Mouse (Mus musculus): ENCODE results near the gene Arnt2. TPM values are rescaled to one million over a fixed set of nuclear protein-coding genes. Genes with fewer than 3 reads are reported as not detected.

Arnt2 gene
- polyA plus RNA-seq, 1 experiment from 2014 or later, result 4.4 TPM

GRCm38 (mm10) chr7:84341001-84341400 lies 69.0 kb downstream of the Arnt2 start:
- Histone ChIP-seq H3K4me3 (no peak overlapping the region), H3K27ac (ENCODE audit: poor library complexity, severe bottlenecking) (no peak overlapping the region), H3K4me1 (replicated peaks) (peaks cover 34% of the 10 kb centered on the region), H3K9me3 (replicated peaks) (no peaks in the 10 kb centered on the region), H3K36me3 (no peaks in the 10 kb centered on the region), H3K27me3 (replicated peaks) (no peaks in the 10 kb centered on the region), H3K9ac (no peak overlapping the region), H3K4me2 (no peak overlapping the region)
- ATAC-seq (ENCODE audit: insufficient number of reproducible peaks, low FRiP score), result no peak
- WGBS, result 71% methylated on average over 1 of the region's 1 CpGs

GRCm38 (mm10) chr7:84339186-84339585 lies 70.8 kb downstream of the Arnt2 start:
- no peak overlapping the region for H3K4me3 ChIP-seq
- 25% methylated on average over 1 of the region's 1 CpGs for WGBS
- no peak overlapping the region for H3K9ac ChIP-seq
- H3K4me1 ChIP-seq (replicated peaks), result peaks cover 40% of the 10 kb centered on the region
- no peaks in the 10 kb centered on the region for H3K9me3 ChIP-seq (replicated peaks)
- no peaks in the 10 kb centered on the region for H3K27me3 ChIP-seq (replicated peaks)
- peak overlapping the region; percentile 14 for H3K27ac ChIP-seq (ENCODE audit: poor library complexity, severe bottlenecking)
- no peaks in the 10 kb centered on the region for H3K36me3 ChIP-seq
- no peak for ATAC-seq (ENCODE audit: insufficient number of reproducible peaks, low FRiP score)
- no peak overlapping the region for H3K4me2 ChIP-seq

GRCm38 (mm10) chr7:84337768-84338167 lies 72.2 kb downstream of the Arnt2 start:
- 52% methylated on average over 4 of the region's 4 CpGs for WGBS
- no peaks in the 10 kb centered on the region for H3K9me3 ChIP-seq (replicated peaks)
- no peak for ATAC-seq (ENCODE audit: insufficient number of reproducible peaks, low FRiP score)
- H3K27ac ChIP-seq (ENCODE audit: poor library complexity, severe bottlenecking), result no peak overlapping the region
- H3K4me3 ChIP-seq, result no peak overlapping the region
- H3K36me3 ChIP-seq, result no peaks in the 10 kb centered on the region
- peaks cover 52% of the 10 kb centered on the region for H3K4me1 ChIP-seq (replicated peaks)
- no peak overlapping the region for H3K4me2 ChIP-seq
- no peaks in the 10 kb centered on the region for H3K27me3 ChIP-seq (replicated peaks)
- no peak overlapping the region for H3K9ac ChIP-seq

- WGBS, result 77% methylated on average over 4 of the region's 4 CpGs
- peaks cover 60% of the 10 kb centered on the region for H3K4me1 ChIP-seq (replicated peaks)
- H3K36me3 ChIP-seq, result no peaks in the 10 kb centered on the region
- no peaks in the 10 kb centered on the region for H3K9me3 ChIP-seq (replicated peaks)
- no peak overlapping the region for H3K4me2 ChIP-seq
- ATAC-seq (ENCODE audit: insufficient number of reproducible peaks, low FRiP score), result no peak
- no peaks in the 10 kb centered on the region for H3K27me3 ChIP-seq (replicated peaks)
- H3K27ac ChIP-seq (ENCODE audit: poor library complexity, severe bottlenecking), result peak overlapping the region; percentile 60
- no peak overlapping the region for H3K9ac ChIP-seq
- H3K4me3 ChIP-seq, result no peak overlapping the region
Observed at GRCm38 (mm10) chr7:84336907-84337306, 73.1 kb downstream of the Arnt2 start.

GRCm38 (mm10) chr7:84336580-84336886 lies 73.4 kb downstream of the Arnt2 start:
- ATAC-seq (ENCODE audit: insufficient number of reproducible peaks, low FRiP score), result 0 out of 2 replicates have a peak, but pooled peaks have one; percentile 47
- 11% methylated on average over 2 of the region's 2 CpGs for WGBS

GRCm38 (mm10) chr7:84335766-84336579 lies 74.0 kb downstream of the Arnt2 start:
- no peak for ATAC-seq (ENCODE audit: insufficient number of reproducible peaks, low FRiP score)
- Histone ChIP-seq H3K9ac (no peak overlapping the region), H3K27ac (ENCODE audit: poor library complexity, severe bottlenecking) (peak overlapping the region; percentile 70), H3K27me3 (replicated peaks) (no peaks in the 10 kb centered on the region), H3K4me1 (replicated peaks) (peaks cover 60% of the 10 kb centered on the region), H3K4me2 (no peak overlapping the region), H3K4me3 (no peak overlapping the region), H3K9me3 (replicated peaks) (no peaks in the 10 kb centered on the region), H3K36me3 (no peaks in the 10 kb centered on the region)
- WGBS, result 52% methylated on average over 6 of the region's 6 CpGs

More at GRCm38 (mm10) chr7:84336580-84336886, 73.4 kb downstream of the Arnt2 start:
- Histone ChIP-seq H3K36me3 (no peaks in the 10 kb centered on the region), H3K4me2 (no peak overlapping the region), H3K9ac (no peak overlapping the region), H3K9me3 (replicated peaks) (no peaks in the 10 kb centered on the region), H3K4me3 (no peak overlapping the region), H3K27me3 (replicated peaks) (no peaks in the 10 kb centered on the region), H3K27ac (ENCODE audit: poor library complexity, severe bottlenecking) (peak overlapping the region; percentile 42), H3K4me1 (replicated peaks) (peaks cover 60% of the 10 kb centered on the region)

GRCm38 (mm10) chr7:84333996-84334395 lies 76.0 kb downstream of the Arnt2 start:
- no peak overlapping the region for H3K27ac ChIP-seq (ENCODE audit: poor library complexity, severe bottlenecking)
- H3K36me3 ChIP-seq, result no peaks in the 10 kb centered on the region
- peaks cover 64% of the 10 kb centered on the region for H3K4me1 ChIP-seq (replicated peaks)
- no peak overlapping the region for H3K4me3 ChIP-seq
- WGBS, result 53% methylated on average over 3 of the region's 3 CpGs
- no peak for ATAC-seq (ENCODE audit: insufficient number of reproducible peaks, low FRiP score)
- no peaks in the 10 kb centered on the region for H3K9me3 ChIP-seq (replicated peaks)
- no peak overlapping the region for H3K9ac ChIP-seq
- H3K27me3 ChIP-seq (replicated peaks), result no peaks in the 10 kb centered on the region
- H3K4me2 ChIP-seq, result no peak overlapping the region

- peaks cover 59% of the 10 kb centered on the region for H3K4me1 ChIP-seq (replicated peaks)
- no peak for ATAC-seq (ENCODE audit: insufficient number of reproducible peaks, low FRiP score)
- no peak overlapping the region for H3K4me2 ChIP-seq
- H3K9ac ChIP-seq, result no peak overlapping the region
- 60% methylated on average over 11 of the region's 11 CpGs for WGBS
- H3K27me3 ChIP-seq (replicated peaks), result no peaks in the 10 kb centered on the region
- no peaks in the 10 kb centered on the region for H3K36me3 ChIP-seq
- no peak overlapping the region; the same call in 1 of the 2 replicates for H3K27ac ChIP-seq (ENCODE audit: poor library complexity, severe bottlenecking)
- no peak overlapping the region for H3K4me3 ChIP-seq
- H3K9me3 ChIP-seq (replicated peaks), result no peaks in the 10 kb centered on the region
Observed at GRCm38 (mm10) chr7:84332295-84333168, 77.4 kb downstream of the Arnt2 start.

- no peaks in the 10 kb centered on the region for H3K27me3 ChIP-seq (replicated peaks)
- H3K4me3 ChIP-seq, result no peak overlapping the region
- WGBS, result 6% methylated on average over 1 of the region's 1 CpGs
- peaks cover 41% of the 10 kb centered on the region for H3K4me1 ChIP-seq (replicated peaks)
- no peaks in the 10 kb centered on the region for H3K9me3 ChIP-seq (replicated peaks)
- peak overlapping the region; percentile 13; the same call in 1 of the 2 replicates for H3K4me2 ChIP-seq
- H3K9ac ChIP-seq, result no peak overlapping the region
- H3K27ac ChIP-seq (ENCODE audit: poor library complexity, severe bottlenecking), result peak overlapping the region; percentile 68
- no peaks in the 10 kb centered on the region for H3K36me3 ChIP-seq
- ATAC-seq (ENCODE audit: insufficient number of reproducible peaks, low FRiP score), result no peak
Observed at GRCm38 (mm10) chr7:84329174-84329583, 80.8 kb downstream of the Arnt2 start.

- ATAC-seq (ENCODE audit: insufficient number of reproducible peaks, low FRiP score), result no peak
- Histone ChIP-seq H3K27me3 (replicated peaks) (no peaks in the 10 kb centered on the region), H3K9me3 (replicated peaks) (no peaks in the 10 kb centered on the region), H3K36me3 (no peaks in the 10 kb centered on the region), H3K27ac (ENCODE audit: poor library complexity, severe bottlenecking) (peak overlapping the region; percentile 68), H3K4me3 (no peak overlapping the region), H3K4me2 (peak overlapping the region; percentile 13; the same call in 1 of the 2 replicates), H3K4me1 (replicated peaks) (peaks cover 37% of the 10 kb centered on the region), H3K9ac (no peak overlapping the region)
- 21% methylated on average over 1 of the region's 1 CpGs for WGBS
Observed at GRCm38 (mm10) chr7:84328770-84329169, 81.2 kb downstream of the Arnt2 start.

- no peak overlapping the region for H3K4me2 ChIP-seq
- no peak overlapping the region for H3K4me3 ChIP-seq
- H3K27ac ChIP-seq (ENCODE audit: poor library complexity, severe bottlenecking), result no peak overlapping the region
- ATAC-seq (ENCODE audit: insufficient number of reproducible peaks, low FRiP score), result no peak
- no peaks in the 10 kb centered on the region for H3K36me3 ChIP-seq
- H3K9ac ChIP-seq, result no peak overlapping the region
- H3K4me1 ChIP-seq (replicated peaks), result peaks cover 19% of the 10 kb centered on the region
- no peaks in the 10 kb centered on the region for H3K27me3 ChIP-seq (replicated peaks)
- no peaks in the 10 kb centered on the region for H3K9me3 ChIP-seq (replicated peaks)
- 78% methylated on average over 2 of the region's 2 CpGs for WGBS
Observed at GRCm38 (mm10) chr7:84325570-84326328, 84.2 kb downstream of the Arnt2 start.
